Mouse (Mus musculus) B cell, adult 62 days (primary cell): Measurements from ENCODE around the gene Cst9. TPM values are rescaled to one million over a fixed set of nuclear protein-coding genes. Genes with fewer than 3 reads are reported as not detected.

Experiments used
- total RNA-seq: library from RNA; stranded (reverse); gene quantifications from 4 replicates; pipeline ENCODE4 v1.2.4, GENCODE M21; 2023

Cst9 gene
- not detected in 4 replicates for total RNA-seq

GRCm38 (mm10) chr2:148834912-148835311 lies at the start of gene Cst9:
Cst9 (plus strand) TSS chr2:148835147.

GRCm38 (mm10) chr2:148789142-148789541 lies 45.8 kb upstream of the Cst9 start, which contains the start of gene Cst12:
Cst12 (plus strand) TSS chr2:148789361.

GRCm38 (mm10) chr2:148798485-148798884 lies 36.5 kb upstream of the Cst9 start, which contains the start of gene Cst8:
Cst8 (plus strand) TSS chr2:148798785.

GRCm38 (mm10) chr2:148819909-148820308 lies 15.0 kb upstream of the Cst9 start, which contains the start of gene Cst13:
Cst13 (plus strand) TSS chr2:148820081.

GRCm38 (mm10) chr2:148864966-148865365 lies 30.0 kb downstream of the Cst9 start, which contains the start of gene 9230104L09Rik:
9230104L09Rik (minus strand) TSS chr2:148865038.

GRCm38 (mm10) chr2:148875335-148875811 lies 40.4 kb downstream of the Cst9 start, which contains the start of gene Cst3:
Cst3 (minus strand) TSS chr2:148875692.

Other genes starting within 250 kb of the Cst9 start
- gene Nxt1, start 162.5 kb upstream of the Cst9 start, total RNA-seq = 9.6 to 12.9 TPM (median 11.8 TPM) in 4 replicates
- gene Gzf1, start 154.1 kb upstream of the Cst9 start, total RNA-seq = 8.5 to 9.2 TPM (median 9.0 TPM) in 4 replicates
- gene Napb, start 102.7 kb upstream of the Cst9 start, total RNA-seq = 0.42 to 0.85 TPM (median 0.50 TPM) in 4 replicates
- gene Cstl1, start 84.8 kb upstream of the Cst9 start, total RNA-seq = not detected in 4 replicates
- gene Cst11, start 63.6 kb upstream of the Cst9 start, total RNA-seq = not detected in 4 replicates
- gene 8030411F24Rik, start 53.1 kb upstream of the Cst9 start, total RNA-seq = not detected in 4 replicates
- gene Cst12, start 45.8 kb upstream of the Cst9 start, total RNA-seq = not detected in 4 replicates
- not detected in 4 replicates for gene Cst8, start 36.4 kb upstream of the Cst9 start, total RNA-seq
- not detected in 4 replicates for gene Cst13, start 15.1 kb upstream of the Cst9 start, total RNA-seq
- gene 9230104L09Rik, start 29.9 kb downstream of the Cst9 start, total RNA-seq = not detected in 4 replicates
- 149 to 170 TPM (median 162 TPM) in 4 replicates for gene Cst3, start 40.5 kb downstream of the Cst9 start, total RNA-seq
- not detected in 4 replicates for gene Gm1330, start 168.1 kb downstream of the Cst9 start, total RNA-seq
- gene Gm10750, start 182.1 kb downstream of the Cst9 start, total RNA-seq = not detected in 4 replicates